Mouse (Mus musculus): Measurements from ENCODE around the gene Gcm1.

DNA sequence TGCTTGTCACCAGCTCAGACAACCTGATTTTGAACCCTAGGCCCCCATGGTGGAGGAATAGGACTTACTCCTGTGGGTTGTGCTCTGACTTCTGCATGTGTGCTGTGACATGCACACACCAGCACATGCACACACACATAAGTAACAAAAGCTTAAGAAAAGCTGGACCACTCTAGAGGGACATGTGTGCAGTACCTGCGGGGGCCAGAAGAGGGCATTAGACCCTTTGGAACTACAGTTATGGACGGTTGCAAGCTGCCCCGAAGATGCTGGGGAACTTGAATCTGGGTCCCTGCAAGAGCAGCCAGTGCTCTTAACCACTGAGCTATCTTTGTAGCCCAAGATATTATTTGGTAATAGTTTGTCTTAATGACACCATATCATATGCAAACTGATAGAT, 46.2 kb upstream of the Gcm1 start:
- TF ChIP-seq CTCF (conservative IDR thresholded peaks at IDR 0.05; ENCODE audit: insufficient read depth, insufficient read length, low read depth, low read length) (peak; percentile 59), POLR2A (IDR thresholded peaks at IDR 0.05; ENCODE audit: low read depth, low read length) (no peak)
